Mouse (Mus musculus) lung, postnatal 0 days (tissue): ENCODE results near the gene Lgsn. TPM values are rescaled to one million over a fixed set of nuclear protein-coding genes. Genes with fewer than 3 reads are reported as not detected.

Experiments used
- ATAC-seq: fragments of 200-750 bp; cut with Nextera tagmentation; 2 replicates; pipeline ENCODE4 v1.8.0; 2017; ENCODE audit warnings: moderate library complexity
- DNase-seq: peaks from one replicate; pipeline ENCODE4 v3.0.0-alpha.2; 2016; ENCODE audit warnings: low spot score
- H3K27ac ChIP-seq: fragments of 300-500 bp; sonication (generic); 2 replicates; pipeline ENCODE4 v1.5.1; 2014; ENCODE audit warnings: antibody characterized with exemption, mild to moderate bottlenecking, low read length, mixed read lengths
- H3K27me3 ChIP-seq: fragments of 300-500 bp; sonication (generic); replicated peaks from 2 replicates; pipeline ENCODE4 v1.6.1; 2014; ENCODE audit warnings: low read length, mixed read lengths; ENCODE audit not compliant: insufficient read depth
- H3K36me3 ChIP-seq: fragments of 300-500 bp; sonication (generic); 2 replicates; pipeline ENCODE4 v1.6.1; 2014; ENCODE audit warnings: low read length, mixed read lengths; ENCODE audit not compliant: insufficient read depth
- H3K4me1 ChIP-seq: fragments of 300-500 bp; sonication (generic); 2 replicates; pipeline ENCODE4 v1.6.1; 2014; ENCODE audit warnings: antibody characterized with exemption, low read depth, low read length, mixed read lengths; ENCODE audit not compliant: insufficient read depth
- H3K4me2 ChIP-seq: fragments of 300-500 bp; sonication (generic); replicated peaks from 2 replicates; pipeline ENCODE4 v1.6.1; 2014; ENCODE audit warnings: low read depth, mild to moderate bottlenecking, low read length, moderate library complexity, mixed read lengths
- H3K4me3 ChIP-seq: fragments of 300-500 bp; sonication (generic); 2 replicates; pipeline ENCODE4 v1.5.1; 2014; ENCODE audit warnings: low read depth, low read length
- H3K9ac ChIP-seq: fragments of 300-500 bp; sonication (generic); replicated peaks from 2 replicates; pipeline ENCODE4 v1.6.1; 2014; ENCODE audit warnings: low read depth, mild to moderate bottlenecking
- H3K9me3 ChIP-seq: fragments of 300-500 bp; sonication (generic); 2 replicates; pipeline ENCODE4 v1.6.1; 2016; ENCODE audit warnings: low read length, mixed read lengths
- CTCF ChIP-seq: IDR thresholded peaks from 2 replicates; pipeline ENCODE4 v1.5.1; 2016; ENCODE audit warnings: antibody characterized with exemption, mild to moderate bottlenecking
- EP300 ChIP-seq: IDR thresholded peaks from 2 replicates; pipeline ENCODE4 v1.6.1; 2016; ENCODE audit warnings: antibody characterized with exemption, mild to moderate bottlenecking, control low read depth
- WGBS: fragments of 180-500 bp; shearing (Covaris S2); extraction: QIAGEN DNeasy Blood & Tissue Kit; methylation state at CpG from one replicate; pipeline ENCODE4 v1.1.7; 2014; 5-methylcytosine and 5-hydroxymethylcytosine counted together
- polyA plus RNA-seq: library from polyadenylated mRNA; unstranded; fragments of >200 nt; fragmentation: Nextera tagmentation; extraction: Ambion mirVana; gene quantifications from 2 replicates; pipeline ENCODE4 v1.2.1, GENCODE M21; 2015

Lgsn gene
- not detected in 2 replicates for polyA plus RNA-seq

DNA sequence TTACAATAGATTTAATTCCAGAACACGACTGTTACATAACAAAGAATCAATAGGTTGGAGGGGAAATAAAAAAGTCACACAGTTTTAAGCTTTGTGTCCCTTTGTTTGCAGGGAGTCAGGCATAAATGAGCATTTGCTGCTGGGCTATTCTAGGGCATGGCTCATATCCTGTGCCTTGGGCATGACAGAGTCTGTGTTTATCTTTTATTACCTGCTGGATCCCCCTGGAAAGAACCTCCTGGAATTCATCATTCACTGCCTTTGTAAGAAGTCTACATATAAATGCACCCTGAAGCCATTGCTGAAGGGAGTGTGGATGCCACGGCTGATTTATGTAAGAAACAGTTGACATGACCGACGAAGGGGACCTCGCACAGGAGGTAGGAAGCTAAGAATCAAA is at the start of gene Lgsn:
Lgsn (plus strand) TSS at position 301 of the 400 bp plus-strand sequence.
- Histone ChIP-seq H3K27me3 (no peaks in the 10 kb centered on the region), H3K36me3 (no peaks in the 10 kb centered on the region), H3K4me2 (no peak within 1 kb of the TSS), H3K9ac (no peak within 1 kb of the TSS), H3K4me1 (no peaks in the 10 kb centered on the region), H3K4me3 (no peak within 1 kb of the TSS), H3K27ac (no peak within 1 kb of the TSS), H3K9me3 (no peaks in the 10 kb centered on the region)
- DNase-seq (no peak), ATAC-seq (no peak)
- 71% methylated on average over 5 of the region's 5 CpGs for WGBS
- TF ChIP-seq CTCF, result no peak
- no peak for TF ChIP-seq EP300

DNA sequence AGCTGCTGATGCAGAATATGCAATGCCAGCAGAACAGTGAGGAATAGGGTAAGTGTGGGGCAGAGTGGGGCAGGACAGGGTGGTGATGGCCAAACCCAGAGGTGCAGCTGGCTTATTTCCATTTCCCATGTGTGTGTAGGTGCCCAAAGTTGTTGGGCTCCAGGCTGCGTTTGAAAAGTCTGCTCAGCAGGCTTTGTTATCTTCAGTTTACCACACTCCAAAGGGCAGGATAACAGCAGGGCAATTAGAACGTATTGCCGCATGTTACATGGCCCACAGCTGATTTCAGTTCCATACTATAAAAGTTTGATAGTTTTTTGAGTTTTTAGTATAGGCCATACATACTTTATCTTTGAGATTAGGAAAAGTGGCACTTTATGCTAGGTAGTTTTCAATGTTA is 37.8 kb upstream of the Lgsn start:
- ATAC-seq (no peak), DNase-seq (no peak)
- no peak overlapping the region for H3K4me2 ChIP-seq
- no peak overlapping the region for H3K9ac ChIP-seq
- no peaks in the 10 kb centered on the region for H3K27me3 ChIP-seq
- H3K36me3 ChIP-seq, result no peaks in the 10 kb centered on the region
- H3K9me3 ChIP-seq, result no peaks in the 10 kb centered on the region
- no peak overlapping the region for H3K4me3 ChIP-seq
- TF ChIP-seq EP300 (no peak), CTCF (no peak)
- H3K4me1 ChIP-seq, result no peaks in the 10 kb centered on the region
- WGBS, result 53% methylated on average over 3 of the region's 3 CpGs
- no peak overlapping the region for H3K27ac ChIP-seq

DNA sequence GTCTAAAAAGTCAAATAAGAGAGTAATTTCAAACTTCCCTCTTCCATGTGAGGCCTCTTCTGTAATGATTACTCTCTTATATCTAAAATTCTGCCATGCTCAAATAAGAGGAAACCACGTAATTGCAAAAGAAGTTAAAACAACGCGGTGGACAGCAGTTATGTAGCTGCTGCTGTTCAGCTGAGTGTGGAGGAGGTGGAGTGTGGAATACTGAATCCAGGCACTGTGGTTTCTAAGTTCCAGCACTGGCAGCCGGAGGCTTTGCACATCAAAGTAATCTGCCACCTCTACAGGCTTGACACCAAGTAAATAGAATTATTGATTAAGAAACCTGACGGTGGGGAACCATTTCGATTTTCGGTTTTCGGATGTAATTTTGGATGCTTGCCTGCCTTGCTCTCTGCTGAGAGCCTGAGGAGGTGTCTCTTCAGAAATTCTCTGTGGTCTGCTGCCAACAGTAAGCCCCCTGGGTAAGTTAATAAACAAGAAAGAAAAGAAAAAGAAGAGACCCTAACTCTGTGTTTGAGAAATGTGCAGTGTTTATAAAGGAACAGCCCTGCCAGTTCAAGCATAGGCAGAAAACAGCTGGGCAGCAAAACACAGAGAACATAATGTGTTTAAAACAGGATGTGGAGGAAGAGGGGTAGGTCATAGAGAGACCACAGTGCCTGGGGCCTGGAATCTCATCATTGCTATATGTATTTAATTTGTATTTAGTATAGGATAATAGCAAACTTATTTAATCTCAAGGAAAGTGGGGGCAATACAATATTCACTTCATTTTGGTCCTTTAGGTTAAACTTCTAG is 33.7 kb upstream of the Lgsn start:
- no peak overlapping the region for H3K4me3 ChIP-seq
- no peak overlapping the region for H3K27ac ChIP-seq
- no peaks in the 10 kb centered on the region for H3K4me1 ChIP-seq
- DNase-seq (no peak), ATAC-seq (peak; percentile 50)
- H3K36me3 ChIP-seq, result no peaks in the 10 kb centered on the region
- H3K9me3 ChIP-seq, result no peaks in the 10 kb centered on the region
- 14% methylated on average over 8 of the region's 8 CpGs for WGBS
- H3K9ac ChIP-seq, result no peak overlapping the region
- H3K27me3 ChIP-seq, result no peaks in the 10 kb centered on the region
- no peak overlapping the region for H3K4me2 ChIP-seq
- no peak for TF ChIP-seq CTCF
- no peak for TF ChIP-seq EP300

DNA sequence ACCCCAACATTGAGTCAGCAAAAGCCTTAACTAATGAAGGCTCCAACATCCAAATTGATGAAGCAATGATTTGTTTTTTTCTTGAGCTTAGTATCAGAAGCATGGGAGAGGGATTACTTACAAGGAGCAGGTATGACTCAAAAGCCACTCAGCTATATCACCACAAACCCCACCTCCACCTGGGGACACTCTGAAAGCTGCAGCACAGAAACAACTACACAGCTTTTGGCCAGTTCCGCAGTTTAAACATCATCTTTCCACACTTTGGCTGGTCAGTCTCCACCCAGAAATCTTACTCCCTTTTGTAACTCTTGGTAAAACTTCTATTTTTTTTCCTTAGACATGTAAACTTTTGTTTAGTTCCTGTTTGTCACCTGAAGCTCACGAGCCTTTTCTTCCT is 32.6 kb upstream of the Lgsn start:
- H3K4me1 ChIP-seq, result no peaks in the 10 kb centered on the region
- no peaks in the 10 kb centered on the region for H3K9me3 ChIP-seq
- ATAC-seq, result peak; percentile 44
- no peak overlapping the region for H3K4me3 ChIP-seq
- WGBS, result 60% methylated on average over 2 of the region's 2 CpGs
- peak; percentile 36 for DNase-seq
- H3K4me2 ChIP-seq, result no peak overlapping the region
- no peak overlapping the region for H3K9ac ChIP-seq
- TF ChIP-seq CTCF (no peak), EP300 (peak; percentile 15; the same call in 1 of the 2 replicates)
- no peak overlapping the region for H3K27ac ChIP-seq
- H3K36me3 ChIP-seq, result no peaks in the 10 kb centered on the region
- no peaks in the 10 kb centered on the region for H3K27me3 ChIP-seq

DNA sequence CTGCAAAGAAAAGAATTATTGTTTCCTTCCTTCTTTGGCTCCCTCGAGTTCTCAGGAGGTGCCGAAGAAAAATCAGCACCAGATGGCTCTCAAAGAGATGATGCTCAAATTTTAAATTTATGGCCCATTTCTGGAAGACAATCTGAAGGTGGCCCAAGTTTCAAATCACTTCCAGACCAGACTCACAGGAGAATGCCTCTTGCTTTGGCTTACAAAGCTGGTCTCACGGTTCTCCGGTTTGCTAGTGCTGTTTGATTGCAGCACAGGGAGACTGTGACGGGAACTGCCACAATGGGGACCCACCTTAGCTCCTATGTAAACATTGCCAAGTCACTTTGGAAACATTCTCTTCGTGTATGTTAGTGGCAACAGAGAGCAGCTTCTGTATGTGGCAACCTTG is 26.5 kb upstream of the Lgsn start:
- Histone ChIP-seq H3K27me3 (no peaks in the 10 kb centered on the region), H3K9me3 (no peaks in the 10 kb centered on the region), H3K9ac (no peak overlapping the region), H3K27ac (peak overlapping the region; percentile 63; the same call in 1 of the 2 replicates), H3K4me2 (no peak overlapping the region), H3K36me3 (no peaks in the 10 kb centered on the region), H3K4me1 (no peaks in the 10 kb centered on the region), H3K4me3 (no peak overlapping the region)
- peak; percentile 63 for TF ChIP-seq EP300
- no peak for TF ChIP-seq CTCF
- WGBS, result 19% methylated on average over 6 of the region's 6 CpGs
- peak; percentile 74 for DNase-seq
- peak; percentile 78 for ATAC-seq

GRCm38 (mm10) chr1:31150546-31150945 is 25.7 kb upstream of the Lgsn start:
- WGBS, result 53% methylated on average over 3 of the region's 3 CpGs
- H3K4me1 ChIP-seq, result no peaks in the 10 kb centered on the region
- H3K27me3 ChIP-seq, result no peaks in the 10 kb centered on the region
- no peak for TF ChIP-seq EP300
- no peak for TF ChIP-seq CTCF
- DNase-seq, result peak; percentile 56
- no peak overlapping the region for H3K4me2 ChIP-seq
- no peaks in the 10 kb centered on the region for H3K9me3 ChIP-seq
- ATAC-seq, result peak; percentile 49
- no peak overlapping the region for H3K9ac ChIP-seq
- H3K27ac ChIP-seq, result peak overlapping the region; percentile 63; the same call in 1 of the 2 replicates
- no peaks in the 10 kb centered on the region for H3K36me3 ChIP-seq
- H3K4me3 ChIP-seq, result no peak overlapping the region
